Mouse (Mus musculus) midbrain, postnatal 0 days (tissue): ENCODE results near the gene Lenep. TPM values are rescaled to one million over a fixed set of nuclear protein-coding genes. Genes with fewer than 3 reads are reported as not detected.

Source experiments
- ATAC-seq: fragments of 200-750 bp; cut with Nextera tagmentation; 2 replicates; pipeline ENCODE4 v1.8.0; 2017; ENCODE audit warnings: moderate number of reproducible peaks, mild to moderate bottlenecking, moderate TSS enrichment, moderate library complexity; ENCODE audit not compliant: low FRiP score
- DNase-seq: peaks from one replicate; pipeline ENCODE4 v3.0.0-alpha.2; 2015; ENCODE audit warnings: low spot score
- H3K27ac ChIP-seq: fragments of 300-500 bp; sonication (generic); 2 replicates; pipeline ENCODE4 v1.5.1; 2014; ENCODE audit warnings: low read depth, mild to moderate bottlenecking, low read length, mixed read lengths
- H3K27me3 ChIP-seq: fragments of 300-500 bp; sonication (generic); 2 replicates; pipeline ENCODE4 v1.6.1; 2014; ENCODE audit warnings: low read length, control low read depth, mixed read lengths; ENCODE audit not compliant: insufficient read depth
- H3K36me3 ChIP-seq: fragments of 300-500 bp; sonication (generic); 2 replicates; pipeline ENCODE4 v1.6.1; 2014; ENCODE audit warnings: low read length, control low read depth, mixed read lengths; ENCODE audit not compliant: insufficient read depth
- H3K4me1 ChIP-seq: fragments of 300-500 bp; sonication (generic); 2 replicates; pipeline ENCODE4 v1.6.1; 2014; ENCODE audit warnings: mild to moderate bottlenecking, control low read depth, antibody characterized with exemption, low read length, mixed read lengths; ENCODE audit not compliant: insufficient read depth
- H3K4me2 ChIP-seq: fragments of 300-500 bp; sonication (generic); 2 replicates; pipeline ENCODE4 v1.6.1; 2014; ENCODE audit warnings: low read depth, mild to moderate bottlenecking, low read length, mixed read lengths; ENCODE audit not compliant: poor library complexity, severe bottlenecking
- H3K4me3 ChIP-seq: fragments of 300-500 bp; sonication (generic); 2 replicates; pipeline ENCODE4 v1.5.1; 2014; ENCODE audit warnings: low read depth, mild to moderate bottlenecking, low read length, moderate library complexity
- H3K9ac ChIP-seq: fragments of 300-500 bp; sonication (generic); replicated peaks from 2 replicates; pipeline ENCODE4 v1.6.1; 2014; ENCODE audit warnings: mild to moderate bottlenecking, low read length, moderate library complexity, mixed read lengths; ENCODE audit not compliant: poor library complexity, severe bottlenecking
- H3K9me3 ChIP-seq: fragments of 300-500 bp; sonication (generic); 2 replicates; pipeline ENCODE4 v1.6.1; 2016; ENCODE audit warnings: low read length, control low read depth
- CTCF ChIP-seq: IDR thresholded peaks from 2 replicates; pipeline ENCODE4 v1.5.1; 2016; ENCODE audit warnings: antibody characterized with exemption, mild to moderate bottlenecking
- WGBS: fragments of 180-500 bp; shearing (Covaris S2); extraction: QIAGEN DNeasy Blood & Tissue Kit; methylation state at CpG from one replicate; pipeline ENCODE4 v1.1.7; 2014; 5-methylcytosine and 5-hydroxymethylcytosine counted together
- polyA plus RNA-seq: library from polyadenylated mRNA; unstranded; fragments of >200 nt; fragmentation: Nextera tagmentation; extraction: Ambion mirVana; gene quantifications from 2 replicates; pipeline ENCODE4 v1.2.1, GENCODE M21; 2015
- total RNA-seq: library from RNA; depleted of rRNA; stranded (reverse); fragments of >200 nt; gene quantifications from 2 replicates; pipeline ENCODE4 v1.2.3, GENCODE M21; 2014

Gene Lenep
- total and polyA plus RNA-seq, 2 experiments from 2014 or later: 1.8 TPM; not detected in 1

- WGBS: 51% methylated on average over 8 of the region's 8 CpGs
- no peaks in the 10 kb centered on the region for H3K4me1 ChIP-seq
- ATAC-seq (no peak), DNase-seq (no peak)
- no peak overlapping the region for H3K4me2 ChIP-seq
- H3K27ac ChIP-seq: no peak overlapping the region
- no peaks in the 10 kb centered on the region for H3K27me3 ChIP-seq
- no peaks in the 10 kb centered on the region for H3K36me3 ChIP-seq
- no peak overlapping the region for H3K9ac ChIP-seq
- TF ChIP-seq CTCF: no peak
- no peaks in the 10 kb centered on the region for H3K9me3 ChIP-seq
- no peak overlapping the region for H3K4me3 ChIP-seq
Measured at GRCm38 (mm10) chr3:89364631-89365030, 38.0 kb downstream of the Lenep start.

- DNase-seq (no peak), ATAC-seq (no peak)
- no peaks in the 10 kb centered on the region for H3K36me3 ChIP-seq
- H3K4me1 ChIP-seq: no peaks in the 10 kb centered on the region
- H3K27ac ChIP-seq: no peak within 1 kb of the TSS
- no peak within 1 kb of the TSS for H3K4me2 ChIP-seq
- H3K9ac ChIP-seq: no peak within 1 kb of the TSS
- H3K27me3 ChIP-seq: no peaks in the 10 kb centered on the region
- no peaks in the 10 kb centered on the region for H3K9me3 ChIP-seq
- TF ChIP-seq CTCF: no peak
- H3K4me3 ChIP-seq: no peak within 1 kb of the TSS
- 89% methylated on average over 7 of the region's 7 CpGs for WGBS
Measured at GRCm38 (mm10) chr3:89361675-89362074, 40.9 kb downstream of the Lenep start, which contains the start of gene Dcst2. Dcst2 (plus strand) TSS chr3:89361975.

DNA sequence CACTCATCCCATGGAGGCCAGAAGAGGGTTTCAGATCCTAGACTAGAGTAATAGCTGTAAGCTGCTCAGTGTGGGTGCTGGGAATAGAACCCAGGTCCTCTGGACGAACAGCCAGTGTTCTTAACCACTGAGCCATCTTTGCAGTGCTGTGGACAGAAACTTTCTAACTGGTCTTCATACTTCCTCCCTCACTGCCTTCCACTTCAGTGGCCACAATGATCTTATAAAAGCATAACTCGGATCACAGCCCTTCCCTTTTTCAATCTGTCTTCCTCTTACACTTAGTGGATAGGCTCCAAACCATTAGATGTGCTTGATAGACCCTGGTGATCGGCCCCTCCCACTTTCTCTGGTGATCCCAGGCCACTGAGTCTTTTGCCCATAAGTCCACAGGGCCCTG is 42.4 kb downstream of the Lenep start:
- no peak overlapping the region for H3K4me3 ChIP-seq
- H3K27ac ChIP-seq: no peak overlapping the region
- H3K9me3 ChIP-seq: no peaks in the 10 kb centered on the region
- no peaks in the 10 kb centered on the region for H3K27me3 ChIP-seq
- no peaks in the 10 kb centered on the region for H3K36me3 ChIP-seq
- ATAC-seq (no peak), DNase-seq (no peak)
- no peak overlapping the region for H3K9ac ChIP-seq
- TF ChIP-seq CTCF: no peak
- H3K4me2 ChIP-seq: no peak overlapping the region
- no peaks in the 10 kb centered on the region for H3K4me1 ChIP-seq
- 78% methylated on average over 3 of the region's 3 CpGs for WGBS

DNA sequence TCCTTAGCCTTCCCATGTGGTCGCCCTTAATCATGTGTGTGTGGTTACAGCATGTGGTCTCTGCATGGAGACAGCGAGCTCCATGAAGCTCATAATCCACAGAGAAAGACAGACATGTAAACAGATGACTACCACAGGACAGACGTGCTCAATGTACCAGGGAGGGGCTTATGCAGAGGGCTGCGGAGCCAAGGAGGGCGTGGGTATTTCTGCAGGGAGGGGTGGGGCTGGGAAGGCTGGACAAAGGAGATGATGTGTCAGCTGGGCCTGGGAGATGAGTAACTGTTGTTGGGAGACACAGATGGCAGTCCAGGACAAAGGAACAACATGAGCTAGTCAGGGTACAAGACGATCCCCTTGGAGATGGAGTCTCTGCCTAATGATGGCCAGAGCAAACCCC is 43.0 kb downstream of the Lenep start:
- Histone ChIP-seq H3K27me3 (no peaks in the 10 kb centered on the region), H3K36me3 (no peaks in the 10 kb centered on the region), H3K4me2 (no peak overlapping the region), H3K27ac (no peak overlapping the region), H3K9me3 (no peaks in the 10 kb centered on the region), H3K4me1 (no peaks in the 10 kb centered on the region), H3K9ac (no peak overlapping the region), H3K4me3 (no peak overlapping the region)
- 67% methylated on average over 6 of the region's 6 CpGs for WGBS
- no peak for DNase-seq
- no peak for ATAC-seq
- no peak for TF ChIP-seq CTCF

DNA sequence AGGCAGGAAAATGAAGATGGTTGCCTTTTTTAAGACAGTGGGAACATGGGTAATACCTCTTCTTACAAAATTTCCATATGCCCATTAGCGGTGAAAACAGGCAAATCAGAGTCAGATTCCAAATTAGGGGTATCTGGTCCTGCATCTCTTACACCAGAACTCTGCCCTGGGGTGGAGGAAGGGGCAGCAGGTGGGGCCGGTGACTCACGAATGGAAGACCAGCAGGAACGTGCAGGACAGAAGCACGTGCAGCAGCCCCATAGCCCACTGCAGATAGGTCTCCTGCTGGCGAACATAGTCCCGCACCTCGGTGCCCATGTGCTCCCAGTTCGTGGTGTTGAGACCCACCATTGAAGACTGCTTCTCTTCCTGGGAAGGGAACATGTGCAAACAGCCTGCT is 46.6 kb downstream of the Lenep start:
- Histone ChIP-seq H3K4me3 (no peak overlapping the region), H3K36me3 (no peaks in the 10 kb centered on the region), H3K4me2 (no peak overlapping the region), H3K27me3 (no peaks in the 10 kb centered on the region), H3K9ac (no peak overlapping the region), H3K9me3 (no peaks in the 10 kb centered on the region), H3K4me1 (no peaks in the 10 kb centered on the region), H3K27ac (no peak overlapping the region)
- ATAC-seq: no peak
- 70% methylated on average over 9 of the region's 9 CpGs for WGBS
- no peak for TF ChIP-seq CTCF
- DNase-seq: no peak

DNA sequence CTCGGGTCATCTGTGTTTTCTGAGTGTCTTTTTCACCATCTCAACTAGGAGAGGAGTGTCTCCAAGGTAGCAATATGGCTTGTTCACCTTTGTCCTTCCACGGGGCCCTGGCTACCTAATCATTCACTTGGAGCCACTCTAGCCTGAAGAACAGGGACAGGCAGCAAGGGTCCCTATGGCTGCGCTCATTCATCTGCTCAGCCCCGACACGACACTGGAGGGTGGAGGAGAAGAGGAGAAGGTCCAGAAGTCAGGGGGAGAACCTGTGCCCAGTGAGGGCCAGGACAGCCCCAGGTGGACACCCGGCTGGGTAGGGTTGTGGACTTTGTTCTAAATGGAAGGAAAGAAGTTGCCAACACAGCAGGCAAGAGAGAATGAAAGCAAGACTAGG is 47.1 kb downstream of the Lenep start:
- no peaks in the 10 kb centered on the region for H3K27me3 ChIP-seq

More for the DNA sequence above, 47.1 kb downstream of the Lenep start:
- Histone ChIP-seq H3K4me2 (no peak overlapping the region), H3K9ac (no peak overlapping the region), H3K4me3 (no peak overlapping the region), H3K9me3 (no peaks in the 10 kb centered on the region), H3K36me3 (no peaks in the 10 kb centered on the region), H3K27ac (no peak overlapping the region), H3K4me1 (no peaks in the 10 kb centered on the region)
- TF ChIP-seq CTCF: no peak
- ATAC-seq: no peak
- 81% methylated on average over 6 of the region's 6 CpGs for WGBS
- no peak for DNase-seq
